Mouse (Mus musculus) inflammation-experienced regulatory T-cells, adult 16 weeks (primary cell): Measurements from ENCODE around the gene Rnd1. TPM values are rescaled to one million over a fixed set of nuclear protein-coding genes. Genes with fewer than 3 reads are reported as not detected.

ENCODE experiments used
- polyA plus RNA-seq: library from polyadenylated mRNA; unstranded; fragments of 100-300 nt; shearing (Covaris generic); gene quantifications from one replicate; pipeline ENCODE4 v1.2.1, GENCODE M21; 2017

The Rnd1 gene
- 1.3 TPM for polyA plus RNA-seq

DNA sequence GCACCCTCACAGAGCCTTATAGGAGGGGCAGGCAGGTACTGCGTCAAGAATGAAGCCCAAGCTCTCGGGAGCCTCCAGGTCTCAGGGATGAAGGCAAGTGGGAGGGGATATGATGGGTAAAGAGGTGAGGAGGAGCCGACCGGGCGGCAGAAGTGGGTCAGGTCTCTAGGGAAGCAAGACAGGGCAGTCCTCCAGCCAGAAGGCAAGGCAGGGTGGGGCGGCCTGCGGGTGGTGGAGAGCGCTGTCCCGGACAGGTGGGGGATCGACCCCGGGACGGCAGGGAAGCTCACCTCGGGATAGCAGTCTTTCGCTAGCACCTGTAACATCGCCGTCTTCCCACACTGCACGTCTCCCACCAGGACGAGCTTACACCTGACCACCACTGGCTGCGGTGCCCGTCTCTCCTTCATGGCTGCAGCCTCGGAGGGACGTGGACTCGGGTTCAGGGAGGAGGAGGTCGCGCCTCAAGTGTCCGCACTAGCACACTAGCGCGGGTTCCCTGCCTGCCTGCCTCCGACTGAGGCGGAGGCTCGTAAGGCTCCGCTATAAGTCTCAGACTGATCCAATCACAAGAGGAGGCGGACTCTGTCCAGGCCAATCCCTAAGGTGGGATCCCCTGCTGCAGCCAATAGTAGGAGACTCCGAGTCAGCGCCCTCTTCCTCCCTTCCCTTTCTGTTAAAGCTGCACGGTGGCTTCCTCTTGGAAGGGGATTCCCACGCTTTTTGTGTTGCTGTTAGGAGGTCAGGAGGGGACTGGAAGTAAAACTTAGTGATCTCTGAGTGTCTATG lies at the start of gene Rnd1:
Rnd1 (minus strand) TSS at position 522 of the 789 bp plus-strand sequence.

DNA sequence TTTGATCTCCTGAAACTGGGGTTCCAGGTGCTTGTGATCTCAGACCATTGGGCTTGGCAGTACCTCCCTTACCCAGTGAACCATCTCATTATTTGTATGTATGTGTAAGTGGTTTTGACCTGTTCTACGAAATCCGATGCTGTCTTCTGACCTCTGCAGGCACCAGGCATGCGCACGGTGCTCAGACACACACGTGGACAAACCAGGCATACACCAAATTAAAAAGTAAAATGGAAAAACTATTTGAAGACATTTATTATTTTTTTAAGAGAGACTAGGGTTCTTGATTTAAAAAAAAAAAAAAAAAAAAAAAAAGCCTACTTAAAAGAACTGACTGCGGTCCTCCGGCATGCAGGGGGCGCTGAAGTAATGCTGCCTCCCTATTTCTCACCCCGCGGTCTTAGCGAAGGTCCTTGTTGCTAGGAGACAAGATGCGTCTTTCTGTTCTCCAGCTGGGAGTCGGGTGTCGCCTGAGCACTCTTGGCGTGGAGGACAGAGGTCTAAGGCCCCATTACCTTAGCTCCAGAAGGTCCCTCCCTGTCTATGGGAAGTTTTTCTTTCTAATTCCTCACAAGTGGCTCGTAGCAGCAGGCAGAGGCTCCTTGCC lies 30.6 kb upstream of the Rnd1 start, which contains the start of gene Ccdc65:
Ccdc65 (plus strand) TSS at position 442 of the 607 bp plus-strand sequence.

DNA sequence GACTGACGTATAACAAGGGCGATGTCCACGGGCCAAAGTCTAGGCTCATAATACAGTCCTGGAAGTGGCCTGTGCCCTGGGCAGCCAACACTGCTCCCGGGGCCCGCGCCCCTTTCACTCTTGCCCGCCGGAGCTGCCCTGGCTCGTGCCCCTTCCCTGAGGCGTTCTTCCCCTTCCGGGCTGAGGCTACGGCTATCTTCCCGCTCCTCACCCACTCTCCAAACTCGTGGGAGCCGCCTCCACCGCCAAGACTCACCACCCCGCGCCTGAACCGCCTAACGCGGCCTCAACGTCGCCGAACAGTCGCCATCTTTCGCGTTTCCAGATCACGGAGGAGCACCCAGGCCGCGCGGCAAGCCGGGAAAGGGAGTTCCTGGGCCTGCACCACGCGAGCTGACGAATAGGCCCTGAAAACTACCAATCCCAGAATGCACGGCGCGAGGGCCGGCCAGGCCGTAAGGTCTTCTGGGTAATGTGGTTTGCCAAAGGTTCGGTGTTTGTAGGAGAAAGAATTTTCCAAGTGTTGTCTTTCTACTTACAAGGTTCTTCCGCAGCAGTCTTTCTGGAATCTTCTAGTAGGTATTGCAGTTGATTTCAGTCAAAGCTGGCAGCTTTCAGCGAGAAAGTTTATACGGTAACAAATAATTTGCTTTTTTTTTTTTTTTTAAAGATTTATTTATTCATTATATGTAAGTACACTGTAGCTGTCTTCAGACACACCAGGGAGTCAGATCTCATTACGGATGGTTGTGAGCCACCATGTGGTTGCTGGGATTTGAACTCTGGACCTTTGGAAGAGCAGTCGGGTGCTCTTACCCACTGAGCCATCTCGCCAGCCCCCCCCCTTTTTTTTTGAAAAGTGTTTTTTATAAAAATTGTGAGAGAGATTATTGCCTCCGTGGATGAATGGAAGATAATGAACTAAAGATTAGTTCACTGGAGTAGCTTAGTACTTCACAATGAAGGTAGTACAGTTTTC lies 14.4 kb downstream of the Rnd1 start, which contains the start of gene Ddx23:
Ddx23 (minus strand) TSS at position 328 of the 979 bp plus-strand sequence.

DNA sequence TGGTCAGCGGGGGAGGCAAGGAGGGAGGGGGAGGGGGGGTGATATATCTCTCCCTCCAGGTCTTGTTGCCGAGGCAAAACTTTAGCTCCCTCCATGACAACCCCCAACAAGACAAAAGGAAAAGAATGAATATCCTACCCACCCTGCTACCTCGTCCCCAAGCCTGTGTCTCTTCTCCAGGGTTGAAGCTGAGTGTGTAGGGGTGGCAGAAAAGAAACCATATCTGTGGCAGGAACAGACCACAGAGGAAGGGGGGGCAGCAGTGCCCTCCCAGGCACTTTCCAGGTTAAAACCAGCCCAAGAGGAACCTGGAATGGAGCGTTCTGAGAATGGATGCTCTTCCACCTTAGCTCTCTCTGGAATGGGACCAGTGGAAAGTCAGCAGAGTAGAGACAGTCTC lies 46.7 kb downstream of the Rnd1 start, which contains the start of gene Cacnb3:
Cacnb3 (plus strand) TSS at position 301 of the 400 bp plus-strand sequence.

Other genes with a start within 250 kb of the Rnd1 start
- not detected for gene Olfr282, start 246.2 kb downstream of the Rnd1 start, polyA plus RNA-seq
- gene Olfr281, start 224.9 kb downstream of the Rnd1 start, polyA plus RNA-seq = not detected
- gene OR5BS1P, start 207.6 kb downstream of the Rnd1 start, polyA plus RNA-seq = not detected
- gene Lalba, start 194.7 kb downstream of the Rnd1 start, polyA plus RNA-seq = not detected
- 0.05 TPM for gene Olfr279, start 185.1 kb downstream of the Rnd1 start, polyA plus RNA-seq
- gene Kansl2, start 143.2 kb downstream of the Rnd1 start, polyA plus RNA-seq = 46.7 TPM
- gene Ccnt1, start 106.5 kb downstream of the Rnd1 start, polyA plus RNA-seq = 84.8 TPM
- gene 4930415O20Rik, start 106.5 kb downstream of the Rnd1 start, polyA plus RNA-seq = not detected
- gene Adcy6, start 67.4 kb downstream of the Rnd1 start, polyA plus RNA-seq = 2.1 TPM
- gene Cacnb3, start 46.6 kb downstream of the Rnd1 start, polyA plus RNA-seq = 0.43 TPM
- 35.7 TPM for gene Ddx23, start 14.6 kb downstream of the Rnd1 start, polyA plus RNA-seq
- gene Ccdc65, start 30.7 kb upstream of the Rnd1 start, polyA plus RNA-seq = not detected
- gene Fkbp11, start 50.7 kb upstream of the Rnd1 start, polyA plus RNA-seq = 1.0 TPM
- 71.9 TPM for gene Arf3, start 85.8 kb upstream of the Rnd1 start, polyA plus RNA-seq
- gene Wnt10b, start 100.7 kb upstream of the Rnd1 start, polyA plus RNA-seq = not detected
- gene Wnt1, start 112.4 kb upstream of the Rnd1 start, polyA plus RNA-seq = not detected
- not detected for gene Ddn, start 132.0 kb upstream of the Rnd1 start, polyA plus RNA-seq
- 137 TPM for gene Prkag1, start 154.1 kb upstream of the Rnd1 start, polyA plus RNA-seq
- gene Kmt2d, start 193.7 kb upstream of the Rnd1 start, polyA plus RNA-seq = 24.0 TPM
- gene Rhebl1, start 217.1 kb upstream of the Rnd1 start, polyA plus RNA-seq = 17.4 TPM
- gene Dhh, start 221.1 kb upstream of the Rnd1 start, polyA plus RNA-seq = not detected
- 65.8 TPM for gene Lmbr1l, start 240.8 kb upstream of the Rnd1 start, polyA plus RNA-seq